Mouse (Mus musculus) midbrain, embryonic 14.5 days (tissue): ENCODE results near the gene Efcc1. TPM values are rescaled to one million over a fixed set of nuclear protein-coding genes. Genes with fewer than 3 reads are reported as not detected.

Experiments used
- ATAC-seq: fragments of 200-750 bp; cut with Nextera tagmentation; 2 replicates; pipeline ENCODE4 v1.8.0; 2017; ENCODE audit warnings: moderate number of reproducible peaks, moderate library complexity; ENCODE audit not compliant: low FRiP score, low TSS enrichment
- DNase-seq: peaks from one replicate; pipeline ENCODE4 v3.0.0-alpha.2; 2015
- H3K27ac ChIP-seq: fragments of 300-500 bp; sonication (generic); replicated peaks from 2 replicates; pipeline ENCODE4 v1.5.1; 2014; ENCODE audit warnings: mild to moderate bottlenecking, low read depth, low read length, moderate library complexity
- H3K27me3 ChIP-seq: fragments of 300-500 bp; sonication (generic); 2 replicates; pipeline ENCODE4 v1.6.1; 2014; ENCODE audit warnings: low read length, control low read depth, mixed read lengths; ENCODE audit not compliant: control insufficient read depth, insufficient read depth
- H3K36me3 ChIP-seq: fragments of 300-500 bp; sonication (generic); 2 replicates; pipeline ENCODE4 v1.6.1; 2014; ENCODE audit warnings: low read length, control low read depth; ENCODE audit not compliant: control insufficient read depth, insufficient read depth
- H3K4me1 ChIP-seq: fragments of 300-500 bp; sonication (generic); 2 replicates; pipeline ENCODE4 v1.6.1; 2014; ENCODE audit warnings: mild to moderate bottlenecking, antibody characterized with exemption, low read length, control low read depth; ENCODE audit not compliant: control insufficient read depth, insufficient read depth
- H3K4me2 ChIP-seq: fragments of 300-500 bp; sonication (generic); 2 replicates; pipeline ENCODE4 v1.6.1; 2014; ENCODE audit warnings: mild to moderate bottlenecking, low read length, moderate library complexity
- H3K4me3 ChIP-seq: fragments of 300-500 bp; sonication (generic); replicated peaks from 2 replicates; pipeline ENCODE4 v1.5.1; 2014; ENCODE audit warnings: low read depth, low read length
- H3K9ac ChIP-seq: fragments of 300-500 bp; sonication (generic); replicated peaks from 2 replicates; pipeline ENCODE4 v1.6.1; 2014; ENCODE audit warnings: mild to moderate bottlenecking, low read length, moderate library complexity
- H3K9me3 ChIP-seq: fragments of 300-500 bp; sonication (generic); 2 replicates; pipeline ENCODE4 v1.6.1; 2016; ENCODE audit warnings: low read length, control low read depth, mixed read lengths; ENCODE audit not compliant: control insufficient read depth
- WGBS: fragments of 180-500 bp; shearing (Covaris S2); extraction: QIAGEN DNeasy Blood & Tissue Kit; methylation state at CpG from one replicate; pipeline ENCODE4 v1.1.7; 2014; 5-methylcytosine and 5-hydroxymethylcytosine counted together
- polyA plus RNA-seq: library from polyadenylated mRNA; unstranded; fragments of >200 nt; fragmentation: Nextera tagmentation; extraction: Ambion mirVana; gene quantifications from 2 replicates; pipeline ENCODE4 v1.2.1, GENCODE M21; 2014

The Efcc1 gene
- polyA plus RNA-seq = 4.1 and 5.0 TPM in 2 replicates

DNA sequence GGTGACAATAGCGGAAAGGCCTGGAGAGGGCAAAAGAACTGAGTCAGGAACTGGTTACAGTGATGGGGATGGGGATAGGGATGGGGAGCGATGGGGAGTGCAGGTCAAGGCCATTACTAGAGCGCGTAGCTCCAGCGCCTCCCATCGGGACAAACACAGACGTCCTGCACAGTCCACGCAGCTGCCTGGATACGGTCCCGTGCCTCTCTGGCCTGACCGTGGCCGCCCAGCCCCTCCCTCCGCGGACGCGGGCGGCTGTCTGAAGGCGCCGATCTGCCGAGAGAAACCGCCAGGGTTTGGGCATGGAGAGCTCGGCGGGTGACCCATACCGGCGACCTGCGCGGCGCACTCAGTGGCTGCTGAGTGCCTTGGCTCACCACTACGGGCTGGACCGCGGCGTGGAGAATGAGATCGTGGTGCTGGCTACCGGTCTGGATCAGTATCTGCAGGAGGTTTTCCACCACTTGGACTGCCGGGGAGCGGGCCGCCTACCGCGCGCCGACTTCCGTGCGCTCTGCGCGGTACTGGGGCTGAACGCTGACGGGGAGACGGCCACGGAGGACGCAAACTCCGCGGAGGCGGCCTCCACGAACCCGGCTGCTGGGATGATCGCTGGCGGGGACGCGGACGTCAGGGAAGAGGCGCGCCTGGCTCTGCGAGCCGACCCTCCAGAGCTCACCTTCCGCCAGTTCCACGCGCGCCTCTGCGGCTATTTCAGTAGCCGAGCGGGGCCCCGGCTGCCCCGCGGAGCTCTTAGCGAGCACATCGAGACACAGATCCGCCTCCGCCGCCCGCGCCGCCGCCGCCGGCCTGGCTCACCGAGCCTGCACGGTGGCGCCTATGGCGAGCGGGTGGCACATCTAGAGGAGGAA lies at the start of gene Efcc1:
Gene Efcc1 (plus strand): TSS at position 279 of the 872 bp plus-strand sequence.
- Histone ChIP-seq H3K4me1 (peaks cover 12% of the 10 kb centered on the region), H3K27ac (peak within 1 kb of the TSS; percentile 72), H3K9ac (peak within 1 kb of the TSS; percentile 65), H3K27me3 (peaks cover 42% of the 10 kb centered on the region), H3K36me3 (no peaks in the 10 kb centered on the region), H3K9me3 (no peaks in the 10 kb centered on the region), H3K4me3 (peak within 1 kb of the TSS; percentile 58), H3K4me2 (peak within 1 kb of the TSS; percentile 87)
- DNase-seq = peak; percentile 76
- WGBS = under 1% methylated on average over 90 of the region's 90 CpGs
- ATAC-seq = peak; percentile 60

DNA sequence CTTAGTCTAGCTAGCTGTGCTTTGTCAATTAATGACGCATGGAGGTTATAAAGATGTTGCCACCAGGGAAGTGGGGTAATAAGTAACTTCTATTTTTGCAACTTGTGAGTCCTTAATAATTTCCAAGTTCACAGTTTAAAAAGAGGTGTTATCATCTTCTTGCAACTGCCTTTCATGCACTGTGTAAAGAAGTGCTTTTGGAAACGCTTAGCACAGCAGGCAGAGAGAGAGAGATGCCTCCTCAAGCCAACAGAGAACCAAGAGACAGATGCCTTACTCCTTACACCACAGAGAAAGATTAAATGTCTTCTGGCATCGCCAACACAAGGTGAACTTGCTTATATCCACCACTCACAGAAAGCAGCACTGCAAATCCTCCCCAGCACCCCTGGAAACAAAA lies 34.7 kb upstream of the Efcc1 start:
- 83% methylated on average over 3 of the region's 3 CpGs for WGBS
- DNase-seq (no peak), ATAC-seq (no peak)

DNA sequence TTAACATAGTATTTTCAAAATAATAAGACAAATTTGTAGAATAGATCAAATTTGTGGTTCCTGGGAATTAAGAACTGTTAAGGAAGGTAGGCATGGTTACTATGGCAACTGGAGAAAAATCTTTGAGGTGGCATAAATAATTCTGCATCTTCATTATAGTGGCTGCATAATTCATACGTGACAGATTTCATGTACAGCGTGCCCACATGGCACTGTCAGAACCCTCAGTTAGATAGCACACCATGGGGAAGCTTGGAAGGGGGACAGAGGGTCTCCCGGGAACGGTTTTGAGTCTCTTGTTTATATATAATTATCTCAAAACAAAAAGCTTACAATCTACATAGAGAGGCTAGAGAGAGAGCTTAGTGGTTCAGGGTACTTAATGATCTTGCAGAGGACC lies 34.1 kb upstream of the Efcc1 start:
- ATAC-seq (no peak), DNase-seq (peak; percentile 17)
- H3K9ac ChIP-seq = no peak overlapping the region
- no peaks in the 10 kb centered on the region for H3K4me1 ChIP-seq
- H3K27ac ChIP-seq = no peak overlapping the region
- no peak overlapping the region for H3K4me2 ChIP-seq
- no peaks in the 10 kb centered on the region for H3K9me3 ChIP-seq
- no peaks in the 10 kb centered on the region for H3K36me3 ChIP-seq
- no peak overlapping the region for H3K4me3 ChIP-seq
- 88% methylated on average over 4 of the region's 4 CpGs for WGBS
- no peaks in the 10 kb centered on the region for H3K27me3 ChIP-seq

More for the DNA sequence above, 34.7 kb upstream of the Efcc1 start:
- no peaks in the 10 kb centered on the region for H3K4me1 ChIP-seq
- H3K4me3 ChIP-seq = no peak overlapping the region
- H3K27me3 ChIP-seq = no peaks in the 10 kb centered on the region
- no peaks in the 10 kb centered on the region for H3K36me3 ChIP-seq
- no peak overlapping the region for H3K27ac ChIP-seq
- no peak overlapping the region for H3K4me2 ChIP-seq
- H3K9ac ChIP-seq = no peak overlapping the region
- no peaks in the 10 kb centered on the region for H3K9me3 ChIP-seq

DNA sequence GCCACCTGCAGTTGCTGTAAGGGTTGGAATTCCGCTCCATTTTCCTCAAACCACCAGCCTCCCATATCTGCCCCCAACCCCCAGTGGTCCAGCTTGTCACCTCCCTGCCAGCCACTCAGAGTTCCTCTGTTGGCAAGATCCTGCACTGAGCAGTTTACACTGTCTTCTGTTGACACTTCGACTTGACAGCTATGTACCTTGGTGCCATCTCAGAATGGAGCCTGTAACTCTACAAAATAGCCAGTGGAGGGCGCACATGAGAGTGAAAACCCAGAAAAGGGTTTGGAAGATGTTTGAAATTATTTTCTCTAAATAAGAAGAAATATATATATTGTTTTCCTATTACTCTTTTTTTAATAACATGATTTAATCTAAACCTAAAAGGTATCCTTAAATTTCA lies 24.4 kb upstream of the Efcc1 start:
- ATAC-seq (no peak), DNase-seq (peak; percentile 55)
- Histone ChIP-seq H3K9ac (no peak overlapping the region), H3K27me3 (no peaks in the 10 kb centered on the region), H3K4me1 (no peaks in the 10 kb centered on the region), H3K27ac (no peak overlapping the region), H3K4me3 (no peak overlapping the region), H3K36me3 (no peaks in the 10 kb centered on the region), H3K4me2 (no peak overlapping the region), H3K9me3 (no peaks in the 10 kb centered on the region)
- 42% methylated on average over 3 of the region's 3 CpGs for WGBS

DNA sequence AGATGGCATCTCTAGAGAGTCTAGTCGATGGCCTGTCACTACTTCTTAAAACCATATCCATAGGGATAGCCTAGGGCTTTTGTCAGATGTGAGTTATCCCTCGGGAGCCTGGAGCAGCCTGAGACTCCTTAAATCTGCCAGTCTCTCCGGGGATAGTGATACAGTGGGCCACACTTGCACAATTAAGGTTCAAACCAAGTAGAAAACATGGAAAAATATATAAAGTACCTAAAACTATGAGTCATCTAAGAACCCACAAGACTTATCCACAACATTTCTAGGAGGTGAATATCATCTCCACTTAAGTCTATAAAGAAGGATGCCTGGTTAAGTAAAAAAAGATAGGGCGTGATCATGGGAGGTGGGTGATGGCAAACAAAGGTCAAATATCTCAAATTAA lies 18.4 kb upstream of the Efcc1 start:
- no peak overlapping the region for H3K27ac ChIP-seq
- WGBS = 85% methylated on average over 4 of the region's 4 CpGs
- H3K9ac ChIP-seq = no peak overlapping the region
- no peak for DNase-seq
- H3K36me3 ChIP-seq = no peaks in the 10 kb centered on the region
- H3K9me3 ChIP-seq = no peaks in the 10 kb centered on the region
- no peaks in the 10 kb centered on the region for H3K27me3 ChIP-seq
- H3K4me3 ChIP-seq = no peak overlapping the region
- no peak for ATAC-seq
- no peak overlapping the region for H3K4me2 ChIP-seq
- H3K4me1 ChIP-seq = no peaks in the 10 kb centered on the region

DNA sequence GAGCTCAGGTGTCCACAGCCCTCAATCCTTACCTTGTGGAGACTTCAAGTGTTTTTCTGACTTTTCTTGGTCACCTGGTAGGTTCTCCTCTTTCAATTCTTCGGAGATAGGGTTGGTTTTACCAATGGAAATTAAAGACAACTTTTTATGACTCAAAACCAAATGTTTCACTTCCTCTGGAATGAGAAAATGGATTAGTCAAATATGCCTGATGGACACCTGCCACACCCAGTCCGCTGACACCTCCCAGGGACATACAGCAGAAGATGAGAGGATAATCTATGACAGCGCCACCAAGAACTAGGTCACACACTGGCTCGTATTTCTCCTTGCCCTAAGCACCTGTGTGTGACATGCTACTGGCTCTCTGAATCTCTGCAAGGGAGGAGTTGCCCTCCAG lies 16.6 kb upstream of the Efcc1 start:
- Histone ChIP-seq H3K9me3 (no peaks in the 10 kb centered on the region), H3K27me3 (no peaks in the 10 kb centered on the region), H3K4me3 (no peak overlapping the region), H3K4me2 (no peak overlapping the region), H3K27ac (no peak overlapping the region), H3K36me3 (no peaks in the 10 kb centered on the region), H3K4me1 (no peaks in the 10 kb centered on the region), H3K9ac (no peak overlapping the region)
- ATAC-seq = no peak
- 87% methylated on average over 4 of the region's 4 CpGs for WGBS
- DNase-seq = no peak

DNA sequence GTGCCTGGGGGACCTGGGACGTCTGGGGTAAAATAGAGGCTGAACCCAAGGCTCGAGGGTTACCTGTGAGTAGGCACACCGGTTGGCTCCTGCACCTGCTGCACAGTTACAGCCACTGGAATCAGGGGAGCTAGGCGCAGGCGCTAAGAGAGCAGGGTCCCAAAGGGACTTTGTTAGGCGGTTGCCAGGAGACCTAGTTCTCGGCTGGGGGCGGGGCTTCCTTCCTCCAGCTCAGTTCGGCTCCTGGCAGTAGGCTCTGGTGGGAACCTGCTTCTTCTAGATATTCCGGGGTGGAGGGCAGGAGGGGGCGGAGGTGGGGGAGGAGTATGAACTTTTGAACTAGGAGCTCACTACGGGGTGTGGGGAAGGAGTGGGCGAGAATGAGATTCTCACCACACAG lies 8.0 kb upstream of the Efcc1 start:
- DNase-seq (peak; percentile 86), ATAC-seq (peak; percentile 53; the same call in 1 of the 2 replicates)
- no peak overlapping the region for H3K9ac ChIP-seq
- no peaks in the 10 kb centered on the region for H3K27me3 ChIP-seq
- H3K9me3 ChIP-seq = no peaks in the 10 kb centered on the region
- peak overlapping the region; percentile 31 for H3K4me2 ChIP-seq
- no peaks in the 10 kb centered on the region for H3K36me3 ChIP-seq
- H3K4me1 ChIP-seq = peaks cover 6% of the 10 kb centered on the region
- 5% methylated on average over 13 of the region's 13 CpGs for WGBS
- no peak overlapping the region for H3K27ac ChIP-seq
- H3K4me3 ChIP-seq = no peak overlapping the region

DNA sequence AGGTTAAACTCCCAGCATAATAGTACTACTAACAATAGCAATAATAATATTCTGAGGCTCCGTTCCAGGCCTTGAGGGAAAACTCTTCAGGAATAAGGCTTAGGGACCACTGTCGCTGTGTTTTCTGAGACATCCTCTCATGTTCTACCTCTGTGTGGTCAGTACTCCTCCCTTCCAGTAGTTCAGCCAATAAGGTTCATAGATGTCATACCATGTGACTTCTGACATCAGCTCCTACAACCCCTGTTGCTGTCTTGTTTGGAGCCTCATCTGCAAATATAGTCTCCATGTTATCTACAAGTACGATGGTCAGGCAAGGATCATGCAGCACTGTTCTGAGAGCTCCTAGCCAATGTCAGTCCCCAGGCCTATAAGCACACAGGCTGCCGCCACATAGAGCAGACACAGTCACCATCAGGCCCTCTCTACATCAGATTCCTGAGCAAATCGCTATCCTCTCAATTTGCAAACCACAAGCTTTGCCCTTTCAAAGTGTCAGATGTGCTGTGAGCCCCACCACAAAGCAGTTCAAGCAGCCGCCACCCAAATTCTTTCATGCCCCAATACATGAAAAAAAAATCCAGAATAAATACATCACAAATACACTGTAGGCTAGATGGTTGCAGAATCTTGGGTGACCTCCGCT lies 5.3 kb upstream of the Efcc1 start:
- no peak overlapping the region for H3K4me2 ChIP-seq
- no peak overlapping the region for H3K27ac ChIP-seq
- no peak for DNase-seq
- peaks cover 6% of the 10 kb centered on the region; the same call in 1 of the 2 replicates for H3K27me3 ChIP-seq
- peaks cover 6% of the 10 kb centered on the region for H3K4me1 ChIP-seq
- no peaks in the 10 kb centered on the region for H3K36me3 ChIP-seq
- no peak for ATAC-seq
- no peak overlapping the region for H3K9ac ChIP-seq
- no peaks in the 10 kb centered on the region for H3K9me3 ChIP-seq
- H3K4me3 ChIP-seq = no peak overlapping the region
- WGBS = 51% methylated on average over 7 of the region's 7 CpGs
